9 mouse cellular contexts compared by ENCODE assay signal in genomic region chr17:66510221-66510683, GRCm38 (mm10). TPM values are rescaled to one million over a fixed set of nuclear protein-coding genes. Genes with fewer than 3 reads are reported as not detected.
DNase-seq lines count a peak whose midpoint lies in the region; ATAC-seq and TF ChIP-seq lines count a peak whose summit lies in the region.
"Had no signal": no experiment of that assay in that cellular context is flagged by ENCODE, and none has a peak within 500 bp of the region (broad histone marks: within the 10 kb centered on the region; RNA-seq: fewer than 3 reads in every experiment).

No protein-coding gene starts in this region.

- H3K4me1 ChIP-seq in hindbrain, embryonic 13.5 days (replicated peaks) = peaks cover 24% of the 10 kb centered on the region
- H3K4me1 ChIP-seq in lung, postnatal 0 days (ENCODE audit: insufficient read depth, low read depth, low read length) = peaks cover 6% of the 10 kb centered on the region

- H3K9me3 ChIP-seq in hindbrain, embryonic 13.5 days = no peaks in the 10 kb centered on the region
- H3K9me3 ChIP-seq in lung, postnatal 0 days (ENCODE audit: low read length) = no peaks in the 10 kb centered on the region

- H3K9ac ChIP-seq in hindbrain, embryonic 13.5 days = no peak overlapping the region
- H3K9ac ChIP-seq in lung, postnatal 0 days (replicated peaks; ENCODE audit: low read depth) = no peak overlapping the region

- peak; percentile 67; the same call in 1 of the 2 replicates for ATAC-seq in hindbrain, embryonic 13.5 days (ENCODE audit: low FRiP score)
- ATAC-seq in lung, postnatal 0 days = peak; percentile 93

- WGBS in hindbrain, embryonic 13.5 days = 53% methylated on average over 10 of the region's 10 CpGs
- WGBS in lung, postnatal 0 days = 12% methylated on average over 10 of the region's 10 CpGs

- peaks cover 30% of the 10 kb centered on the region for H3K36me3 ChIP-seq in hindbrain, embryonic 13.5 days
- H3K36me3 ChIP-seq in lung, postnatal 0 days (ENCODE audit: insufficient read depth, low read length) = no peaks in the 10 kb centered on the region

- no peaks in the 10 kb centered on the region for H3K27me3 ChIP-seq in hindbrain, embryonic 13.5 days
- no peaks in the 10 kb centered on the region for H3K27me3 ChIP-seq in lung, postnatal 0 days (replicated peaks; ENCODE audit: insufficient read depth, low read length)

- no peak overlapping the region for H3K4me3 ChIP-seq in hindbrain, embryonic 13.5 days
- no peak overlapping the region for H3K4me3 ChIP-seq in lung, postnatal 0 days (ENCODE audit: low read depth, low read length)
- H3K4me3 ChIP-seq in left cerebral cortex, adult 2 months = no peak overlapping the region

- H3K4me2 ChIP-seq in hindbrain, embryonic 13.5 days = no peak overlapping the region
- no peak overlapping the region for H3K4me2 ChIP-seq in lung, postnatal 0 days (replicated peaks; ENCODE audit: low read depth, low read length)

- peak overlapping the region; percentile 52 for H3K27ac ChIP-seq in hindbrain, embryonic 13.5 days
- peak overlapping the region; percentile 22 for H3K27ac ChIP-seq in lung, postnatal 0 days (ENCODE audit: low read length)
- H3K27ac ChIP-seq in left cerebral cortex, adult 2 months = no peak overlapping the region
- H3K27ac ChIP-seq: macrophage had no signal

- no peak; the same call in 1 of the 2 replicates for TF ChIP-seq CTCF in lung, postnatal 0 days (IDR thresholded peaks at IDR 0.05)
- TF ChIP-seq CTCF in left cerebral cortex, adult 2 months (IDR thresholded peaks at IDR 0.05) = no peak

- intact Hi-C loops in left cerebral cortex, postnatal 4 days (cut with DNase I) = no loop called here
- intact Hi-C loops in left cerebral cortex, adult 2 months (cut with DNase I) = no loop called here

- peak; percentile 68 for TF ChIP-seq EP300 in lung, postnatal 0 days (IDR thresholded peaks at IDR 0.05)

- DNase-seq in right cerebral cortex, postnatal 10 days (ENCODE audit: low spot score in 2 of 2) = peak; percentile 65 to 69
- no peak for DNase-seq in right cerebral cortex, adult 2 months (ENCODE audit: low spot score in 2 of 2)
- peak; percentile 24 for DNase-seq in embryo, embryonic 11 days
- peak; percentile 91 for DNase-seq in lung, postnatal 0 days (ENCODE audit: low spot score)
- no peak for DNase-seq in layer of hippocampus, postnatal 14 days (ENCODE audit: low spot score in 2 of 2)
- no peak for DNase-seq in left cerebral cortex, postnatal 4 days
- DNase-seq in left cerebral cortex, adult 2 months (ENCODE audit: extremely low spot score in 1 of 2, low spot score in 2 of 2) = no peak

RNA-seq across cellular contexts. Expression of gene Rab12, which starts 9.3 kb away (rescaled TPM):
- polyA plus RNA-seq in hindbrain, embryonic 13.5 days (2015; fragmentation: Nextera tagmentation; extraction: Ambion mirVana) = 60.7 and 66.5 TPM in 2 replicates
- 70.8 and 72.8 TPM in 2 replicates for polyA plus RNA-seq in lung, postnatal 0 days (2015; fragmentation: Nextera tagmentation; extraction: Ambion mirVana)
- 100 to 1,000 TPM; 121 to 126 TPM for total RNA-seq in layer of hippocampus, postnatal 14 days (2021)
- 100 to 1,000 TPM; 154 to 159 TPM for total RNA-seq in left cerebral cortex, postnatal 4 days (2021)
- 100 to 1,000 TPM; 116 to 119 TPM for total RNA-seq in left cerebral cortex, adult 2 months (2021)

Comparison
In these comparisons a context has a peak if more than half of its experiments do, and no peak if none do; other contexts are left out.
1. DNase-seq: peak in right cerebral cortex, postnatal 10 days (2 of 2), embryo, embryonic 11 days (single experiment) and lung, postnatal 0 days (single experiment); none in right cerebral cortex, adult 2 months (0 of 2), layer of hippocampus, postnatal 14 days (0 of 2), left cerebral cortex, postnatal 4 days (single experiment) and left cerebral cortex, adult 2 months (0 of 2).